Mouse (Mus musculus) embryonic fibroblast, embryonic 13.5 days (primary cell): ENCODE data around the gene Sis. TPM values are rescaled to one million over a fixed set of nuclear protein-coding genes. Genes with fewer than 3 reads are reported as not detected.

ENCODE experiments used
- H3K27ac ChIP-seq: 2 replicates; pipeline ENCODE4 v1.5.1; 2012; ENCODE audit warnings: low read length, control low read depth, inconsistent platforms; ENCODE audit not compliant: insufficient read depth
- H3K4me1 ChIP-seq: 2 replicates; pipeline ENCODE4 v1.6.1; 2011; ENCODE audit warnings: low read length; ENCODE audit not compliant: control insufficient read depth, insufficient read depth
- H3K4me3 ChIP-seq: 2 replicates; pipeline ENCODE4 v1.5.1; 2011; ENCODE audit warnings: mild to moderate bottlenecking, control low read depth, low read length; ENCODE audit not compliant: insufficient read depth
- CTCF ChIP-seq: IDR thresholded peaks from 2 replicates; pipeline ENCODE4 v1.5.1; 2011; ENCODE audit warnings: mild to moderate bottlenecking, control low read depth, low read length, moderate library complexity, borderline replicate concordance; ENCODE audit not compliant: insufficient read depth
- POLR2A ChIP-seq: IDR thresholded peaks from 2 replicates; pipeline ENCODE4 v1.6.1; 2011; ENCODE audit warnings: low read depth, mild to moderate bottlenecking, control low read depth, low read length, moderate library complexity
- polyA plus RNA-seq: library from polyadenylated mRNA; stranded (reverse); fragments of >200 nt; gene quantifications from 2 replicates; pipeline ENCODE4 v1.2.4, GENCODE M21; 2011; ENCODE audit warnings: low read depth; ENCODE audit not compliant: missing spikeins, insufficient read length

The Sis gene
- not detected in 2 replicates for polyA plus RNA-seq

DNA sequence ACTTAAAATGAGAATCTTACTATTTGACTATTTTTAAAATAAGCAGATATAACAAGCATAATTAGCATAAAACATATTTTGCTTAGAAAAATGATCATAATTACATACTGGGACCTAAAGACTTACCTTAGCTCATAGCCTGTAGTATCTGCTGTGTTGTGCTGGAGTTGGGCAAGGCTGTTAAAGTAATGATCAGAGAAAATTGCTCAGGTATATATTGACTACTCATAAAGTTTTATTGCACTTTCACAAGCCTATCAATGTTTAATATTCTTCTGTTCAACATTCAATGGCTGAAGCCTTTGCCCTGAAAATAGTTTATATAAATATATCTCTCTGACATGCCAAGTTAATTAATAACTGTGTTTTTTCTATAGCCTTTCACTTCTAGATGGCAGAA is at the start of gene Sis:
TSS of gene Sis (minus strand) at position 189 of the 400 bp plus-strand sequence.
- Histone ChIP-seq H3K4me1 (no peaks in the 10 kb centered on the region), H3K27ac (no peak within 1 kb of the TSS), H3K4me3 (no peak within 1 kb of the TSS)
- TF ChIP-seq POLR2A (no peak), CTCF (no peak)

- H3K27ac ChIP-seq = no peak overlapping the region
- no peak overlapping the region for H3K4me3 ChIP-seq
- TF ChIP-seq CTCF (no peak), POLR2A (no peak)
- no peaks in the 10 kb centered on the region for H3K4me1 ChIP-seq
These were observed 38.4 kb upstream of the Sis start for GRCm38 (mm10) chr3:73006045-73006444.

GRCm38 (mm10) chr3:73002933-73003696 is 35.5 kb upstream of the Sis start:
- Histone ChIP-seq H3K4me3 (no peak overlapping the region), H3K27ac (no peak overlapping the region), H3K4me1 (no peaks in the 10 kb centered on the region)
- TF ChIP-seq CTCF (no peak), POLR2A (no peak)

DNA sequence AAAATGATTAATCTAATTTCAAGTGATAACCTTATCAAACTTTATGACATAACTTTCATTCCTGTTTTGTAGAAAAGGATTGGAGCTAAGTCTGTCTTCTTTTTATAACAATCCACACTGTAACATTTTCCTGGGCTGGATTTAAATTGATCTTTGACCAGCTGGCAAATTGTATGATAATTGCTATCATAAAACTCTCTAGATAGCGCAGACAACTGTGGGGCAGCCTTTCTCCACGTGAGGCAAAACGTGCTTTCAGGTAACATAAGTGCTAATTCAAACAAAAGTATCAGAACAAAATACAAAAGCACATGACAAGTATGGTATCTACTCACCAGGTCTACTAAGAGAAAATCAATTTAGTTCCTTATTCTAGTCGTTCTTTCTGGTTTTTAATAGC is 29.9 kb upstream of the Sis start:
- Histone ChIP-seq H3K4me3 (no peak overlapping the region), H3K4me1 (no peaks in the 10 kb centered on the region), H3K27ac (no peak overlapping the region)
- TF ChIP-seq POLR2A (no peak), CTCF (no peak)

DNA sequence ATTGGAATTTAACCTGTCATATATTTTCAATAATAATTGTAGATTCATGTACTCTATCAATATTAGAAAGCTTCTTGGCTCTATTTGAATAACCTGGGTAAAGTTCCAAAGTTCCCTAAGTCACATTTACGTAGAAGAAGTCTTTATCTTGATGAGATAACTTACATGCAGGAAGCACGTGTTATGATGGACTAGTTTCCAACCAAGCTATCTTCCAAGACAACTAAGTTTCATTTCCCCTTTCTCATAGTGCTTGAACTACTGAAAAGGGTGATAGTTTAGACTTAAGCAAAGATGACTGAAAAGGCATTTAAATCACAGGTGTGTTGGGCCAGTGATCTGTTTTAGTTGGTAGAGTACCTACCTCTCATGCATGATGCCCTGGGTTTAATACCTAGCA is 23.3 kb upstream of the Sis start:
- Histone ChIP-seq H3K27ac (no peak overlapping the region), H3K4me1 (no peaks in the 10 kb centered on the region), H3K4me3 (no peak overlapping the region)
- TF ChIP-seq CTCF (no peak), POLR2A (no peak)

DNA sequence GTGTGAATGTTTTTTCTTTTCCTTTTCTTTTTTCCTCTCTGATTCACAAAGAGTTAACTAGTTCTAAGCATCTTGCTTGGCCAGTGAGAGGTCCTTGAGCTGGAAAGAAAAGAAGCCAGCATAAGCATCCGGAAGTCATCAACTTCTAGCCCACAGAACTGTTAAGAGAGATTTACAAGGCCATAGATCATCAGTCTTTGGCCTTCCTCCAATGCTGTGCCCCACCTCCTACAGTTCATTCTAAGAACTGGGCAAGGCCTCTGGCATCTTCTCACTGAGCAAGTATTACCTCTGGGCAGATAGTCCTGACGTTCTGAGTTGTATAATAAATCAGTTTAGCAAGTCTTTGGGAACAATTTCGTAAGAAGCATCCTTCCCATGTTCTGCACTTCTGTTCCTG is 8.9 kb upstream of the Sis start:
- TF ChIP-seq POLR2A = no peak
- TF ChIP-seq CTCF = no peak

GRCm38 (mm10) chr3:72918919-72919526 is 48.6 kb downstream of the Sis start:
- no peak for TF ChIP-seq POLR2A
- TF ChIP-seq CTCF = no peak
- Histone ChIP-seq H3K4me1 (no peaks in the 10 kb centered on the region), H3K27ac (no peak overlapping the region), H3K4me3 (no peak overlapping the region)

More for the DNA sequence above, 8.9 kb upstream of the Sis start:
- no peaks in the 10 kb centered on the region for H3K4me1 ChIP-seq
- no peak overlapping the region for H3K4me3 ChIP-seq
- H3K27ac ChIP-seq = no peak overlapping the region

- no peak overlapping the region for H3K4me3 ChIP-seq
- H3K4me1 ChIP-seq = no peaks in the 10 kb centered on the region
- TF ChIP-seq CTCF (no peak), POLR2A (no peak)
- H3K27ac ChIP-seq = no peak overlapping the region
These were observed 85.2 kb downstream of the Sis start for GRCm38 (mm10) chr3:72882501-72882900.

DNA sequence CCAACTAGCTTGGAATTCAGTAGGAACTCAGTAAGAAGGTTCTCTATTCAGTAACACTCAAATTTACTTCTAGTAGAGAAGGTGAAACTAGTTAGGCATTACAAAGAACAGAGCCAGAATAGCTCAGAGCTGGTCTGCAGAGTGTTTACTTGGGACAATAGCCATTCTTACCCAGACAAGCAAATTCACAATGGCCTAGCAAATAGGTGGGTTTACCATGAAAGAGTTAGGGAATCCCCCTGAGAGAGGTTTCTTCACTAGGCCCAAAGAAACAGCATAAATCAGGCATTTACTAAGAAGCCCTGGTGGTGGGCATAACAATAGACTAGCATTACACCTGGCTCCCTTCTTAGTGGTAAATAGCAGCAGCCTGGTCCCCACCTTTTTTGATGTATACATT is 99.5 kb downstream of the Sis start:
- TF ChIP-seq CTCF (no peak), POLR2A (no peak)
- H3K4me3 ChIP-seq = no peak overlapping the region
- no peak overlapping the region for H3K27ac ChIP-seq
- H3K4me1 ChIP-seq = no peaks in the 10 kb centered on the region

DNA sequence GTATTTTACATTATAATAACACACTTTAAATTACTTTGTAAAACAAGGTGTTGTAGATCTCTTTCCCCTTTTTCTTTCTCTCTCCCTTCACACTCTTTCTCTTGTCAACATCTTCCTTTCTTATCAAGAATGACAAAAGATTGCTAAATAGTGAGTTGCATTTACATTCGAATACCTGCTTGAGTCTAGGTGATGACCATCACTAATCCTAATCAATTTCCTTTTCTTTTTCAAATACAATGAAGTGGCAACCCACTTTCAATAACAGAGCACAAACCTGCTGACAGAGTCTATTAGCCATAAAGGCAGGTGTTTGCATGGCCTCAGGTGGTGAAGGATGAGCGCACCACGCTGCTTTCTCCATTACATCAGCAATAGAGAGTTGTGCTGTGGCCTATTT is 108.9 kb downstream of the Sis start:
- H3K4me1 ChIP-seq = no peaks in the 10 kb centered on the region
- no peak overlapping the region for H3K27ac ChIP-seq
- H3K4me3 ChIP-seq = no peak overlapping the region
- no peak for TF ChIP-seq CTCF
- TF ChIP-seq POLR2A = no peak

DNA sequence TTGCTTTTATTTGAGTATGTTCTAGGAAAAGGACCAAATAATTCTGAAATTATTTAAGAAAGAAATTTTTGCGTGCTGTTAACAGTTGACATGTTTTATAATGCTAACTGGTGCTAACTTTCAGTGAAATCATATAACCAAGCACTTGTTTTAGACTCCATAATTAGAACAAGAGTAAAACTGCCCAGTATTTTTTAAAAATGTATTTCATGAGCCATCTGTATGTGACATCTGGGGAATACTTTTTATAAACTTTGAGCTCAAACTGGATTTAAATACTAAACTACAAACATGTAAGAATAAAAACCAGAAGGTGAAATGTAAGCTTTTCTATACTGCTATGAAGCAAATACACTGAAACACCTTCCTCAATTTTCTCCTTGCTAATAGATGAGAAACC is 112.3 kb downstream of the Sis start:
- Histone ChIP-seq H3K4me3 (no peak overlapping the region), H3K4me1 (no peaks in the 10 kb centered on the region), H3K27ac (no peak overlapping the region)
- TF ChIP-seq POLR2A (no peak), CTCF (no peak)
